17 mouse cellular contexts compared by ENCODE assay signal in genomic region chr17:49201495-49201894, GRCm38 (mm10).
A peak's percentile ranks its signal among the peaks of the same experiment; 100 is the strongest.
DNase-seq lines count a peak whose midpoint lies in the region; ATAC-seq lines count a peak whose summit lies in the region.
"Had no signal": no experiment of that assay in that cellular context is flagged by ENCODE, and none has a peak within 500 bp of the region (broad histone marks: within the 10 kb centered on the region; RNA-seq: fewer than 3 reads in every experiment).

No protein-coding gene starts in this region.

- 0 out of 2 replicates have a peak, but pooled peaks cover 12% of the 10 kb centered on the region for H3K9me3 ChIP-seq in hindbrain, embryonic 13.5 days
- 0 out of 2 replicates have a peak, but pooled peaks cover 3% of the 10 kb centered on the region for H3K9me3 ChIP-seq in hindbrain, embryonic 12.5 days (replicated peaks)
- no peaks in the 10 kb centered on the region for H3K9me3 ChIP-seq in neural tube, embryonic 14.5 days (ENCODE audit: control insufficient read depth, low read length)
- H3K9me3 ChIP-seq in neural tube, embryonic 15.5 days (replicated peaks): 0 out of 2 replicates have a peak, but pooled peaks cover 7% of the 10 kb centered on the region
- peaks cover 19% of the 10 kb centered on the region for H3K9me3 ChIP-seq in kidney, embryonic 16.5 days (ENCODE audit: low read length)
- H3K9me3 ChIP-seq: embryonic facial prominence, embryonic 15.5 days; heart, embryonic 10.5 days had no signal

- no peak overlapping the region for H3K4me3 ChIP-seq in hindbrain, embryonic 13.5 days
- no peak overlapping the region for H3K4me3 ChIP-seq in hindbrain, embryonic 12.5 days
- no peak overlapping the region for H3K4me3 ChIP-seq in neural tube, embryonic 14.5 days (ENCODE audit: low read depth, low read length)
- no peak overlapping the region for H3K4me3 ChIP-seq in neural tube, embryonic 15.5 days (replicated peaks)
- H3K4me3 ChIP-seq in kidney, embryonic 16.5 days (ENCODE audit: low read length): no peak overlapping the region
- H3K4me3 ChIP-seq: embryonic facial prominence, embryonic 15.5 days; heart, embryonic 10.5 days had no signal

- peak; percentile 59; the same call in 1 of the 2 replicates for ATAC-seq in hindbrain, embryonic 13.5 days (ENCODE audit: low FRiP score)
- no peak; the same call in 1 of the 2 replicates for ATAC-seq in hindbrain, embryonic 12.5 days (ENCODE audit: low FRiP score)
- peak; percentile 41; the same call in 1 of the 2 replicates for ATAC-seq in neural tube, embryonic 14.5 days (ENCODE audit: low read depth)
- no peak for ATAC-seq in neural tube, embryonic 15.5 days (ENCODE audit: low FRiP score)
- no peak for ATAC-seq in kidney, embryonic 16.5 days (ENCODE audit: low FRiP score, low TSS enrichment)
- ATAC-seq: activated CD4-positive, CD25-positive, alpha-beta regulatory T cell, adult 4 months; forebrain, embryonic 14.5 days had no signal

- H3K4me2 ChIP-seq in hindbrain, embryonic 13.5 days: no peak overlapping the region
- H3K4me2 ChIP-seq in hindbrain, embryonic 12.5 days (replicated peaks): no peak overlapping the region
- H3K4me2 ChIP-seq in neural tube, embryonic 14.5 days (ENCODE audit: low read depth, low read length): no peak overlapping the region
- no peak overlapping the region for H3K4me2 ChIP-seq in neural tube, embryonic 15.5 days
- H3K4me2 ChIP-seq in kidney, embryonic 16.5 days (replicated peaks; ENCODE audit: low read depth, low read length): no peak overlapping the region
- H3K4me2 ChIP-seq: embryonic facial prominence, embryonic 15.5 days had no signal

- peaks cover 15% of the 10 kb centered on the region for H3K4me1 ChIP-seq in hindbrain, embryonic 13.5 days (replicated peaks)
- H3K4me1 ChIP-seq in hindbrain, embryonic 12.5 days: peaks cover 13% of the 10 kb centered on the region
- H3K4me1 ChIP-seq in neural tube, embryonic 14.5 days (ENCODE audit: control insufficient read depth, insufficient read depth, low read length): no peaks in the 10 kb centered on the region
- peaks cover 12% of the 10 kb centered on the region for H3K4me1 ChIP-seq in neural tube, embryonic 15.5 days
- H3K4me1 ChIP-seq in kidney, embryonic 16.5 days (ENCODE audit: insufficient read depth, low read length): peaks cover 16% of the 10 kb centered on the region
- H3K4me1 ChIP-seq: embryonic facial prominence, embryonic 15.5 days had no signal

- 80% methylated on average over 3 of the region's 3 CpGs for WGBS in hindbrain, embryonic 13.5 days
- WGBS in hindbrain, embryonic 12.5 days: 84% methylated on average over 3 of the region's 3 CpGs
- WGBS in neural tube, embryonic 14.5 days: 74% methylated on average over 3 of the region's 3 CpGs
- 76% methylated on average over 3 of the region's 3 CpGs for WGBS in neural tube, embryonic 15.5 days
- 91% methylated on average over 3 of the region's 3 CpGs for WGBS in kidney, embryonic 16.5 days

- peak; percentile 96 to 97 for DNase-seq in cerebellum, postnatal 10 days
- DNase-seq in layer of hippocampus, adult 8-10 months (ENCODE audit: low spot score in 2 of 2): no peak
- no peak for DNase-seq in retina, postnatal 1 day
- DNase-seq: adrenal gland, adult 8-10 months; gastrocnemius, postnatal 10 days; kidney, adult 11 months; lung, postnatal 4 days had no signal

- H3K27ac ChIP-seq in hindbrain, embryonic 13.5 days: no peak overlapping the region
- H3K27ac ChIP-seq in hindbrain, embryonic 12.5 days: no peak overlapping the region
- H3K27ac ChIP-seq in neural tube, embryonic 14.5 days (ENCODE audit: low read depth, low read length): no peak overlapping the region
- no peak overlapping the region for H3K27ac ChIP-seq in neural tube, embryonic 15.5 days (replicated peaks)
- H3K27ac ChIP-seq in kidney, embryonic 16.5 days (ENCODE audit: low read length): no peak overlapping the region
- H3K27ac ChIP-seq: embryonic facial prominence, embryonic 15.5 days; heart, embryonic 10.5 days; kidney, postnatal 0 days had no signal

- H3K9ac ChIP-seq in hindbrain, embryonic 13.5 days: no peak overlapping the region
- no peak overlapping the region for H3K9ac ChIP-seq in hindbrain, embryonic 12.5 days
- no peak overlapping the region for H3K9ac ChIP-seq in neural tube, embryonic 14.5 days (replicated peaks; ENCODE audit: low read depth, low read length)
- H3K9ac ChIP-seq in neural tube, embryonic 15.5 days (replicated peaks): no peak overlapping the region
- H3K9ac ChIP-seq in kidney, embryonic 16.5 days (replicated peaks; ENCODE audit: low read length): no peak overlapping the region
- H3K9ac ChIP-seq: embryonic facial prominence, embryonic 15.5 days had no signal

- no peaks in the 10 kb centered on the region for H3K36me3 ChIP-seq in hindbrain, embryonic 13.5 days
- no peaks in the 10 kb centered on the region for H3K36me3 ChIP-seq in hindbrain, embryonic 12.5 days
- H3K36me3 ChIP-seq in neural tube, embryonic 14.5 days (ENCODE audit: control insufficient read depth, insufficient read depth, low read length): no peaks in the 10 kb centered on the region
- no peaks in the 10 kb centered on the region for H3K36me3 ChIP-seq in neural tube, embryonic 15.5 days
- no peaks in the 10 kb centered on the region for H3K36me3 ChIP-seq in kidney, embryonic 16.5 days (ENCODE audit: insufficient read depth, low read length)
- H3K36me3 ChIP-seq: embryonic facial prominence, embryonic 15.5 days; heart, embryonic 10.5 days had no signal

- peaks cover 10% of the 10 kb centered on the region; the same call in 1 of the 2 replicates for H3K27me3 ChIP-seq in hindbrain, embryonic 13.5 days
- H3K27me3 ChIP-seq in hindbrain, embryonic 12.5 days: no peaks in the 10 kb centered on the region
- H3K27me3 ChIP-seq in neural tube, embryonic 14.5 days (ENCODE audit: control insufficient read depth, insufficient read depth, low read length): no peaks in the 10 kb centered on the region
- no peaks in the 10 kb centered on the region for H3K27me3 ChIP-seq in neural tube, embryonic 15.5 days (replicated peaks)
- peaks cover 21% of the 10 kb centered on the region for H3K27me3 ChIP-seq in kidney, embryonic 16.5 days (ENCODE audit: insufficient read depth, low read length)
- H3K27me3 ChIP-seq: embryonic facial prominence, embryonic 15.5 days had no signal

Comparison
In these comparisons a context has a peak if more than half of its experiments do, and no peak if none do; other contexts are left out.
1. ATAC-seq: peak in hindbrain, embryonic 13.5 days (single experiment) and neural tube, embryonic 14.5 days (single experiment); none in hindbrain, embryonic 12.5 days (single experiment), neural tube, embryonic 15.5 days (single experiment) and kidney, embryonic 16.5 days (single experiment).
2. DNase-seq: peak in cerebellum, postnatal 10 days (2 of 2); none in layer of hippocampus, adult 8-10 months (0 of 2) and retina, postnatal 1 day (single experiment).